Mouse (Mus musculus) kidney, postnatal 25 days (tissue): ENCODE measurements around the gene Edc4.

Source experiments
- DNase-seq, 2 experiments: peaks; one replicate each; pipeline ENCODE4 v3.0.0; 2021; ENCODE audit warnings: mixed read lengths in 2 of 2

Gene Edc4

GRCm38 (mm10) chr8:105874301-105874700 is 6.4 kb upstream of the Edc4 start:
- no peak for DNase-seq

- DNase-seq = no peak
Observed at GRCm38 (mm10) chr8:105889756-105890465, 9.2 kb downstream of the Edc4 start.

- no peak for DNase-seq
Observed at GRCm38 (mm10) chr8:105890870-105891269, 10.2 kb downstream of the Edc4 start.

- peak in 1 of 2 experiments; percentile 52 for DNase-seq
Observed at GRCm38 (mm10) chr8:105892432-105892831, 11.8 kb downstream of the Edc4 start.

GRCm38 (mm10) chr8:105893339-105893738 is 12.7 kb downstream of the Edc4 start, which contains the start of gene Nrn1l:
Gene Nrn1l (plus strand): TSS chr8:105893567.
- DNase-seq = peak; percentile 79 to 90

- no peak for DNase-seq
Observed at GRCm38 (mm10) chr8:105897801-105898480, 17.3 kb downstream of the Edc4 start.

GRCm38 (mm10) chr8:105900180-105900940 is 19.7 kb downstream of the Edc4 start, which contains the start of gene Pskh1:
Gene Pskh1 (plus strand): TSS chr8:105900441.
- DNase-seq = peak; percentile 93 to 96

- DNase-seq = no peak
Observed at GRCm38 (mm10) chr8:105900941-105901616, 20.4 kb downstream of the Edc4 start.

- no peak for DNase-seq
Observed at GRCm38 (mm10) chr8:105919390-105919789, 38.7 kb downstream of the Edc4 start.

- no peak for DNase-seq
Observed at GRCm38 (mm10) chr8:105925123-105925522, 44.4 kb downstream of the Edc4 start.

GRCm38 (mm10) chr8:105930602-105931001 is 49.9 kb downstream of the Edc4 start:
- peak; percentile 79 to 85 for DNase-seq

- no peak for DNase-seq
Observed at GRCm38 (mm10) chr8:105931271-105931670, 50.6 kb downstream of the Edc4 start.

- DNase-seq = no peak
Observed at GRCm38 (mm10) chr8:105932525-105932924, 51.8 kb downstream of the Edc4 start.

GRCm38 (mm10) chr8:105933762-105934161 is 53.1 kb downstream of the Edc4 start, which contains the start of gene Ctrl:
Gene Ctrl (minus strand): TSS chr8:105933862.
- DNase-seq = no peak

- no peak for DNase-seq
Observed at GRCm38 (mm10) chr8:105935105-105935504, 54.4 kb downstream of the Edc4 start.

- DNase-seq = no peak
Observed at GRCm38 (mm10) chr8:105935863-105936603, 55.4 kb downstream of the Edc4 start.

GRCm38 (mm10) chr8:105936866-105937475 is 56.3 kb downstream of the Edc4 start:
- DNase-seq = peak; percentile 96 to 97

GRCm38 (mm10) chr8:105937496-105938305 is 57.0 kb downstream of the Edc4 start:
- DNase-seq = peak; percentile 52 to 62

GRCm38 (mm10) chr8:105938306-105938669 is 57.6 kb downstream of the Edc4 start, which contains the start of gene Psmb10:
Gene Psmb10 (minus strand): TSS chr8:105938444.
- peak in 1 of 2 experiments; percentile 35 for DNase-seq

- DNase-seq = no peak
Observed at GRCm38 (mm10) chr8:105942026-105942425, 61.3 kb downstream of the Edc4 start.

GRCm38 (mm10) chr8:105942542-105942941 is 61.9 kb downstream of the Edc4 start:
- no peak for DNase-seq
